Mouse (Mus musculus) heart, adult 11 months (tissue): ENCODE measurements around the gene Itgb4.

Experiments
- DNase-seq: peaks from one replicate; pipeline ENCODE4 v3.0.0; 2022

The Itgb4 gene

GRCm38 (mm10) chr11:115971016-115971415 lies 3.5 kb upstream of the Itgb4 start:
- no peak for DNase-seq

GRCm38 (mm10) chr11:115975083-115975420 lies 543 bp downstream of the Itgb4 start:
- no peak for DNase-seq

GRCm38 (mm10) chr11:115975544-115975943 lies 1.0 kb downstream of the Itgb4 start:
- no peak for DNase-seq

GRCm38 (mm10) chr11:115982472-115982871 lies 8.0 kb downstream of the Itgb4 start:
- DNase-seq = no peak

GRCm38 (mm10) chr11:115983291-115983690 lies 8.8 kb downstream of the Itgb4 start:
- DNase-seq = no peak

- DNase-seq = no peak
Measured at GRCm38 (mm10) chr11:115989686-115990085, 15.2 kb downstream of the Itgb4 start.

GRCm38 (mm10) chr11:115992098-115992497 lies 17.6 kb downstream of the Itgb4 start:
- no peak for DNase-seq

GRCm38 (mm10) chr11:115995256-115995655 lies 20.7 kb downstream of the Itgb4 start:
- no peak for DNase-seq

GRCm38 (mm10) chr11:115997047-115997446 lies 22.5 kb downstream of the Itgb4 start:
- DNase-seq = no peak

- no peak for DNase-seq
Measured at GRCm38 (mm10) chr11:115997662-115998061, 23.2 kb downstream of the Itgb4 start.

- peak; percentile 87 for DNase-seq
Measured at GRCm38 (mm10) chr11:115999027-115999426, 24.5 kb downstream of the Itgb4 start.

GRCm38 (mm10) chr11:115999538-116000143 lies 25.1 kb downstream of the Itgb4 start:
- DNase-seq = peak; percentile 93

- DNase-seq = peak; percentile 85
Measured at GRCm38 (mm10) chr11:116000607-116001006, 26.1 kb downstream of the Itgb4 start.

- DNase-seq = peak; percentile 88
Measured at GRCm38 (mm10) chr11:116001725-116002124, 27.2 kb downstream of the Itgb4 start.

GRCm38 (mm10) chr11:116002894-116003293 lies 28.4 kb downstream of the Itgb4 start:
- DNase-seq = no peak

- DNase-seq = no peak
Measured at GRCm38 (mm10) chr11:116004186-116004823, 29.8 kb downstream of the Itgb4 start.

- DNase-seq = peak; percentile 99
Measured at GRCm38 (mm10) chr11:116004840-116005700, 30.6 kb downstream of the Itgb4 start.

GRCm38 (mm10) chr11:116005701-116006419 lies 31.4 kb downstream of the Itgb4 start:
- DNase-seq = peak; percentile 95

- peak; percentile 93 for DNase-seq
Measured at GRCm38 (mm10) chr11:116007095-116007850, 32.8 kb downstream of the Itgb4 start.

GRCm38 (mm10) chr11:116008411-116008810 lies 33.9 kb downstream of the Itgb4 start:
- no peak for DNase-seq

- DNase-seq = peak; percentile 88
Measured at GRCm38 (mm10) chr11:116008832-116009375, 34.4 kb downstream of the Itgb4 start.

- peak; percentile 88 for DNase-seq
Measured at GRCm38 (mm10) chr11:116009661-116010060, 35.2 kb downstream of the Itgb4 start.
